Mouse (Mus musculus): ENCODE data around the gene Ap5b1. TPM values are rescaled to one million over a fixed set of nuclear protein-coding genes. Genes with fewer than 3 reads are reported as not detected.

The Ap5b1 gene
- total RNA-seq, 1 experiment from 2014 or later: 16.1 TPM

DNA sequence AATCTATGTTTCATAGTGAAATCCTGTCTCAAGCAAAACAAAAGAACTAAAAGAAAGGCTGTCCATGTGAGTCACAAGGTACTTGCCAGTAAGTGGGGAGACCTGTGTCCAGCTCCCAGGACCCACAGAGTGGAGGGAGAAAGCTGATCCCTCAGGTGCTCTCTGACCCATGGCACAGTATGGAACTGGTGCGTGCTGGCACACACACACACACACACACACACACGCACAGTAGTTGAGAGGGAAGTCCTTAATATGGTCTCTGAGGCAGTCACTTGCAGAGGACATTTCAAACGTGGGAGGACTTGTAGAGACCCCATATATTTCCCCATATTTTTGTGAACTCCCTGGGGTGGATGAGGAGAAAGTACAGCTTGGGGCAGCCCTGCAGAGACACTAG lies 5.9 kb upstream of the Ap5b1 start:
- no peak for ATAC-seq (replicated peaks; ENCODE audit: insufficient number of reproducible peaks, low FRiP score, low TSS enrichment, poor library complexity, severe bottlenecking)

DNA sequence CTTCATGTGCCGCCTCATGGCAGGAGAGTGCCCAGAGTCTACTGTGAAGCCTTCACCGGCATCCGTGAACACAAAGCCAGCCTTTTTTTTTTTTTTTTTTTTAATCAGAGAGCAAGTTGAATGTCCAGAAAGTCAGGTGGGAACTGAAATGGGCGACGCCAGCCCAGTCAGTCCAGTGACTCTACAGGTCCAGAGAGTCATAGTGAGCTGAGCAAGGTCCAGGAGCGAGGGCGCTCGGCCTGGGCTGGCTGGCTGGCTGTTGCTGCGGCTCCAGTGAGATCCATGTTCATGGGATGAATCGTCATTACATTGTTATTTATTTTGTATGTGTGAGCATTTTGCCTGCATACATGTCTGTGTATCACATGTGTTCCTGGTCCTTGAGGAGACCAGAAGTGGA lies 5.0 kb upstream of the Ap5b1 start:
- no peak for ATAC-seq (replicated peaks; ENCODE audit: insufficient number of reproducible peaks, low FRiP score, low TSS enrichment, poor library complexity, severe bottlenecking)

DNA sequence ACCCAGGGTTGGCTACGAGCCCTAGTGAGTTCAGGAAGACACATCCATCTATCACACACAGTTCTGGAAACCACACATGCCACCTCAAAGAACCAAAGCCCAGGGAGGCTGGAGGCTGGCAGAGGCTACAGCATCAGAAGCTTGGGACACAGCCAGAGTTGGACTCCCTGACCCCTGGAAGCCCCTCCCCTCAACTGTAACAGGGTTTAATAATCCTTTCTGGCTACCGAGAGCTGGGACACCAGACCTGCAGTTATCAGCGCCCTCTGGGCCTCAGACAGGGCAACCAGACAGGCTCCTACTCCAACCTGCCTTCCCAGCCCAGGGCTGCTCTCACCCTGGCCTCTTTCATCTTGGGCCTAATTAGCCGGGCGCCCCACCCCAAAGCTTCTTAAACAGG lies 1.5 kb upstream of the Ap5b1 start:
- no peak for ATAC-seq (replicated peaks; ENCODE audit: insufficient number of reproducible peaks, low FRiP score, low TSS enrichment, poor library complexity, severe bottlenecking)

DNA sequence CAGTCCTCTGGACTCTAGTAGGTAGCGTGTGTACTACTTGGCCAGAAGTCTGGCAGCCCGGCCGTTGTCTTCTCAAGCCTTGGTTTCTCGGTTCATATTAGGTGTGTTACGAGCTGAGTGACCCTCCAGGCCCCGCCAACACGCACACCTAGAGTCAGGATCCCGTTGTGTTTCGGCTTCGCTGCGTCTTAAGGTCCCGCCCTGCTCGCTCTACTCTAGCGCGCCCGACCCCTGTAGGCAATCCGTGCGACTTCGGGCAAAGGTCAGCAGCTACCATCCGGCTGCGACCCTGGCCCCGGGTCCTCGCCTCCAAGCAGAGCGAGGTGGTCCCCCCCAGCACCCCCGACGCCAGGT lies 668 bp upstream of the Ap5b1 start:
- no peak for ATAC-seq (replicated peaks; ENCODE audit: insufficient number of reproducible peaks, low FRiP score, low TSS enrichment, poor library complexity, severe bottlenecking)

DNA sequence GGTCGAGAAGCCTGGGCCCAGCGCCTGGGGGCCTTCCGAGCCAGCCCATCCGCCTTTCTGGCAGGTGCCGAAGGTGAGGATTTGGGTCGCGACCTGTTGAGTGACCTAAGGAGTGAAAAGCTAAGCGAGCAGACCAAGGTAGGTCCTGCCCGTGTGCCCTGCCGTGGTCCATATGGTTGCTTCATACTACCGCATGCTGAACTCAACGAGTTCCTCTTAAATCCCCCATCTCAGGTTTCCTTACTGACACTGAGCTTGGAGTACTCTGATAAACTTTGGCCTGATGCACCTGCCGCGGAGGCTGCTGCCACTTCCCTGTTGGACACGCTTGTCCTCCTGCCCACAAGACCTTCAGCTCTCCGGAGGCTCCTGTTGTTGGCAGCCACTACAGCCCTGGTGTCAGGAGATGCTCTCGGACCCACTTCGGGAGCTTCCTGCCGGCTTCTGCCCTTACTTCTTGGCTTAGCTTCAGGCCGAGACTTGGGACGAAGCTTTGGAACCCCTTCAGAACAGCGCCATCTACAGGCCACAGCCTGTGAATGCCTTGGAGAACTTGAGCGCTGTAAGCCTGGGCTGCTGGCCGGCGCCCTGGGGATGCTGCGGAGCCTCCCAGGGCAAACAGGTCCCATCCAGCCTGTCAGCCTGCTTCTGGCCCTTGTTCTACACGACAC lies 780 bp downstream of the Ap5b1 start:
- peak; percentile 29; the same call in 1 of the 2 replicates for ATAC-seq (replicated peaks; ENCODE audit: insufficient number of reproducible peaks, low FRiP score, low TSS enrichment, poor library complexity, severe bottlenecking)

DNA sequence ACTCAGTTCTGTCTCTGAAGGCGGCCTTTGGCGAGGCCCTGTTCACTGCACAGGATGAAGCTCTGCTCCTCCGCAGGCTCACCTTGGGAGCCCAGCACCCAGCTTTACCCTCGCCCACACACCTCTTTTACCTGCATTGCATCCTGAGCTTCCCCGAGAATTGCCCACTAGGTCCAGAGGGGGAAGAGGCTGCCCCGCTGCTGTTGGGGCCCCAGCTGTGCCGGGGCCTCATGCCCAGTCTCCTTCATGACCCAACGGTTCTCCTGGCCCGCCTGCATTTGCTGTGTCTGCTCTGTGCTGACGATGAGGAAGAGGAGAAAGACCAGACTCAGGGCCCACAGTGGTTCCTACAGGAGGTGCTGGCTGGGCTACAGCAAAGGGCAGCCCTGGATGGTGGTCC lies 1.7 kb downstream of the Ap5b1 start:
- no peak for ATAC-seq (replicated peaks; ENCODE audit: insufficient number of reproducible peaks, low FRiP score, low TSS enrichment, poor library complexity, severe bottlenecking)

DNA sequence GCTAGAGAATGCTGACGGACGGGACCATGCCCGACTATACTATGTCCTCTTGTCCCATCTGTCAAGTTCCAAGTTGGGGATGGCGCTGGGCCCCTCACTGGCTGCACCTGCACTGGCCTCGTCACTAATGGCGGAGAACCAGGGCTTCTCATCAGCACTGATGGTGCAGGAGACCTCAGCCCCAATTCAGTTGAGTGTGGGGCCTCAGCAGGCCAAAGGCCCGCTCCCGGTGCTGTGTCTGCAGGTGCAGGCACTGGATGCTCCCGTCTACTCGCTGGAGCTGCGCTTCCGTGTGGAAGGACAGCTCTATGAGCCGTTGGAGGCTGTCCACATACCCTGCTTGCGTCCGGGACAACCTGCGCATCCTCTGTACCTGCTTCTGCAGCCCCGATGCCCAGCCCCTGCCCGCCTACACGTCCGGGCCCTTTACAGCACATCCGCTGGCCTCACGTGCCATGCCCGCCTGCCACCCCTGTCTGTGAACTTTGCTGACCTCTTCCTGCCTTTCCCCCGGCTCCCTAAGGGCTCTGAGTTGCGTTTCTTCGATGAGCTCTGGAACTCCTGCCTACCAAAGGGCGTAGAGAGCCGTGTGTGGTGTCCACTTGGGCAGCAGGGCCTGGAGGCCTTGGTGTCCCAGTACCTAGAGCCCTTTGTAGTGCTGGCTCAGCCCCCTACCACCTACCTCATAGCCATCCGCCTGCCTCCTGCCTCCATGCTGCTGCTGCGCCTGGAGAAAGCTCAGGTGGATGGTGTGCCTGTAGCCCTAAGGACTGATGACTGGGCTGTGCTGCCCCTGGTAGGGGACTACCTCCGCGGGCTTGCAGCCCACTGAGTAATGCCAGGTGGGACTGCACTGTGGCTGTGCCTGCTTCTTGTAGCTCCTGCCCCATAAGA lies 2.8 kb downstream of the Ap5b1 start:
- ATAC-seq (replicated peaks; ENCODE audit: insufficient number of reproducible peaks, low FRiP score, low TSS enrichment, poor library complexity, severe bottlenecking): no peak

DNA sequence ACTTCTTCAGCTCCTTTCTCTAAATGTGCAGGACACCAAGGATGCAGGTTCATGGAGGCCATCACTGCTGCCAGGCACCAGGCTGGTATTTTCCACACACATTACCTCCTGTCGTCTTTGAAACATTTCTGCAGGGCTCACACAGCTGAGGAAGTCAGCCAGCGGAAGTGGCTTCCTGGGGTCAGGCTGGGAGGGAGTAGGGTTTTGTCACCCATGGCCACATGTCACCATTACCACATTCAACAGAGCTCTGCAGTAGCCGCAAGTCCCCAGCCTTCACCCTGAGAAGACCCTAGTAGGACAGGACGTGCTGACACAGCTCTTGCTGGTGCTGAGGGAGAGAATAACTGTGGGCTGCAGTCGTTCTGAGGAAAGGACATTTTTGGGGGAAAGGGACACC lies 4.0 kb downstream of the Ap5b1 start:
- peak; percentile 64 for ATAC-seq (replicated peaks; ENCODE audit: insufficient number of reproducible peaks, low FRiP score, low TSS enrichment, poor library complexity, severe bottlenecking)

DNA sequence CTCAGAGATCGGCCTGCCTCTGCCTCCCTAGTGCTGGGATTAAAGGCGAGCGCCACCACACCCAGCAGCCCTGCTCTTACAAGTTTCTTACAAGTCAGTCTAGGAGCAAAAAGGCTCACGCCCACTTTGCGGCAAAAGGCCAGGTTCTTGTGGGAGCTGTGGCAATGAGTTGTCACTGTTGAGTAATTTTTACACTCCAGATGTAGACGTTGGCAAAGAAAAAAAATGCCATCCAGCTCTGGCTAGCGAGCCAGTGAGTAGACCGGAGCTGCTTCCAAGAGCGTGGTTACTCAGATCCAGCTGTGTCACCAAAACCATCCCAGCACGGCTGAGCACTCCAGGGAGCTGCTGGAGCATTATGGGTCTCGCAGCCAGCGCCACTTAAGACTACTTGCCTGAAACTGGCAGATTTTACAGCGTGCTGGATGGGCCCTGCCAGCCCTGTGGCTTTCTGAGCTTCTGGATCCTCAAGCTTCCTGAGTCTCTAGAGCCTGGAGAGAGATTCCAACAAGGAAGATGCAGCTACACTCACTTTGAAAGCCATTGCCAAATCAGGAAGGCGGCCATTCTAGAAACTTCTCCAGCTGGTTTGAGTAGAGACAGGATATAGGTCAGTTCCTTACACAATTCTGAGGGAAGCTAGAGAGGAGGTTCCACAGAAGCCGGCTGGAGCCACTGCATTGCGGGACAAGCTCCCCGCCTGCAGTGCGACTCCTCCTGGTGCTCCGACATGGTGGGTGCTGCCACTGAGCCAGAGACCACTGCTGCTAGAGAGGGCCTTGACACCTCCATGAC lies 4.7 kb downstream of the Ap5b1 start:
- peak; percentile 20; the same call in 1 of the 2 replicates for ATAC-seq (replicated peaks; ENCODE audit: insufficient number of reproducible peaks, low FRiP score, low TSS enrichment, poor library complexity, severe bottlenecking)

DNA sequence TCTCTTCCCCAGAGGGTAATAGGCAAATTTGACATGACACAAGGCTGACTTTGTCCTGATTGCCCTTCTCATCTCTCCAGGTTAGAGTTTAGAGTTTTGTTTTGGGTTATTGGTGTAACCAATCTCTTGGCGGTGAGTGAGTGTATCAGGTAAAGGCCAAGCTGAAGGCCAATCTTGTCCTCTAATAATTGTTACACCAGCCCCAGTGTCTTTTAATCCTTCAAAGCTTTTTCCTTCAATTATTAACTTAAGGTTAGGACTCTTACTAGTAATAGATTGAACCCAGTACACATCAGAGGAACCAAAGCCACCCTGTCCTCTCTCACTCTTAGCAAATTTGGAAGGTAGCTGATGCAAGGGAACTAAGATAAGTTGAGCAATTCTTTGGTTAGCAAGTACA lies 7.5 kb downstream of the Ap5b1 start:
- no peak for ATAC-seq (replicated peaks; ENCODE audit: insufficient number of reproducible peaks, low FRiP score, low TSS enrichment, poor library complexity, severe bottlenecking)

DNA sequence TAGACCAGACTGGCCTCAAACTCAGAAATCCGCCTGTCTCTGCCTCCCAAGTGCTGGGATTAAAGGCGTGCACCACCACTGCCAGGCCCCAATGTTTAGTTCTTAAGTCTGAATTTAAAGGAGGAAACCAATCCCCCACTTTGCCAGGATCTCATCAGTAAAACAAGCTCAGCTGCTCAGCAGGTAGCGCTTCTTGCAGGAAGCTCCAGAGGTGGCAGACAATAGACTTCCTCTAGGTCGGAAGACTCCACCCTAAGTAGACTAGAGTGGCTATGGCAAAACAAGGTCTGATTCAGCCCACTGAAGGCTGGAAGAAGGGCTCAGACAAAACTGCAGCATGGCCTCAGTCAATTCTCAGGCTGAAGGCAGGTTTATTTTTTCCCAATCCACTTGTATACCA lies 12.1 kb downstream of the Ap5b1 start:
- ATAC-seq (replicated peaks; ENCODE audit: insufficient number of reproducible peaks, low FRiP score, low TSS enrichment, poor library complexity, severe bottlenecking): no peak

DNA sequence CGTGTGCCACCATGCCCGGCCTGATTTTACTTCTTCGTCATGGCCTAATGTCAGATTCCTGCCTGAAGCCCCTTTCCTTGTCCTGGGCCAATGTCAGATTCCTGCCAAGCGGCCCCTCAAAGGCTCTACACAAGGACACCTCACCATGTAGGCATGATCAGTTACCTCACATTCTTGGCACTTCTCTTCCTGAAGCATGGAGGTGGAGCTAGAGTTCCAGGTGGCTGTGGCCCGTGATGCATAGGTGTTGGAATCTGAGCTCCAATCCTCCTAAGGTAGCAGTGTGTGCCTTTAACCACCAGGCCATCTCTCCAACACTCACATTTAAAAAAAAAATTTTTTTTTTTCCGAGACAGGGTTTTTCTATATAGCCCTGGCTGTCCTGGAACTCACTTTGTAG lies 13.0 kb downstream of the Ap5b1 start:
- ATAC-seq (replicated peaks; ENCODE audit: insufficient number of reproducible peaks, low FRiP score, low TSS enrichment, poor library complexity, severe bottlenecking): no peak

DNA sequence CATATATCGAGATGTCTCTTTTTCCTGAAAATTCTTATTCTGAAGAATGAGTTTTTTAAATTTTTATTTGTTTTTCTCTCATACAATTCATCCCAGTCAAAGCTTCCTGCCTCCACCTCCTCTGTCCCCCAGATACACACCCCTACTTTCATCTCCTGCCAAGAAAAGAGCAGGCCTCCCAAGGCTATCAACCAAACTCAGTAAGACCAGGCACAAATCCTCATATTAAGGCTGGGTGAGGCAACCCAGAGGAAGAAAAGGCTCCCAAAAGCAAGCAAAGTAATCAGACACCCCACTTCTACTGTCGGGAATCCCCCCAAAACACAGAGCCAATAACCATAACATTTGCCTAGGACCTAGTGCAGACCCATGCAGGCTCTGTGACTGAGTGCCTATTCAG lies 14.2 kb downstream of the Ap5b1 start:
- ATAC-seq (replicated peaks; ENCODE audit: insufficient number of reproducible peaks, low FRiP score, low TSS enrichment, poor library complexity, severe bottlenecking): no peak

DNA sequence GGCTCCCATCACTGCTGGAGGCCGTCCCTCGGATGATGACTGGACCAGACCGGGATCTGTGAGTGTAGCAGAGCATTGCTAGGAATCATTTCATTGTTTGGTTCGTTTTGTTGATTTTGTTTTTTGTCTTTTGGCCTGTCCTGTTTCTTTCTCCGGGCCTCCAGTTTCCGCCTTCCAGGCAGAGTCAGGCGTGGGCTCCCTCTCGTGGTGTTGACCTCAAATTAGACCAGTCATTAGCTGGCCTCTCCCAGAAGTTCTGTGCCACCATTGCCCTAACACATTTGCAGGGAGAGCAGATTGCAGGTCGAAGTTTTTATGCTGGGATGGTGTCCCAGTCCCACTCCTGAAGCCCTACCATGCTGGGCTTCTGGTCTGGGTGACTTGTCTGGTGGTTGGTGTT lies 21.3 kb downstream of the Ap5b1 start:
- no peak for ATAC-seq (replicated peaks; ENCODE audit: insufficient number of reproducible peaks, low FRiP score, low TSS enrichment, poor library complexity, severe bottlenecking)

DNA sequence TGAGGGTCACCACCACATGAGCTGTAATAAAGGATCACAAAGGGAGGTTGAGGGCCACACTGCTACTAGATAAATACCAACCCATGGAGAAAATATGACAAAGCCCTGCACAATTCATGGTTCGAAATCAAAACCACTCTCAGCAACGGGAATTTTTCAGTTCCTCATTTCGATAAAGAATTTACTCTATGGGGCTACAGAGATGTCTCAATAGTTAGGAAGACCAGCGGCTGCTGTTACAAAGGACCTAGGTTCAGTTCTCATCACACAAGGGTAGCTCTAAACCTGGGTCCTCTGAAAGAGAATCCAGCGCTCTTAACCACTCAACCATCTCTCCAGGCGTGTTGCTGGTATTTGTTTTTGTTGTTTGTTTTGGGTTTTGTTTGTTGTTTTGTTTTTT lies 24.1 kb downstream of the Ap5b1 start:
- peak; percentile 50; the same call in 1 of the 2 replicates for ATAC-seq (replicated peaks; ENCODE audit: insufficient number of reproducible peaks, low FRiP score, low TSS enrichment, poor library complexity, severe bottlenecking)

DNA sequence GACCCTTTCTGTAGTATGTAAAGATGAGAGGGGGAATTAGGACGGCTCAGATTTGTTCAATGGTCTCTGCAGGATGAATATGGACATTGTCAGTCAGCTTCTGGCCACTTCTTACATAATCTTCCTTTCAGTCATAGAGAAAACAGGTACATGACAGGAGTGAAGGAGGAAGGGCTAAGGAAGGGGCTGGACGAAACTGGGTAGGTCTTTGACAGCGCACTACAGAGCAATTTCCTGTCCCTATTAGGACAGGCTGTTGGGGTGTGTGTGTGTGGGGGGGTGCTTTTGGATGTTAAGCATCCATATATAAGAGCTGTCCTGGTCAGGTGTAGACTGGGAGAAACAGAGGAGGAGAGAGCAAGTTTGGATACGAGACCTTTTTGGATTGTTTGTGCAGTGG lies 31.4 kb downstream of the Ap5b1 start:
- ATAC-seq (replicated peaks; ENCODE audit: insufficient number of reproducible peaks, low FRiP score, low TSS enrichment, poor library complexity, severe bottlenecking): no peak

DNA sequence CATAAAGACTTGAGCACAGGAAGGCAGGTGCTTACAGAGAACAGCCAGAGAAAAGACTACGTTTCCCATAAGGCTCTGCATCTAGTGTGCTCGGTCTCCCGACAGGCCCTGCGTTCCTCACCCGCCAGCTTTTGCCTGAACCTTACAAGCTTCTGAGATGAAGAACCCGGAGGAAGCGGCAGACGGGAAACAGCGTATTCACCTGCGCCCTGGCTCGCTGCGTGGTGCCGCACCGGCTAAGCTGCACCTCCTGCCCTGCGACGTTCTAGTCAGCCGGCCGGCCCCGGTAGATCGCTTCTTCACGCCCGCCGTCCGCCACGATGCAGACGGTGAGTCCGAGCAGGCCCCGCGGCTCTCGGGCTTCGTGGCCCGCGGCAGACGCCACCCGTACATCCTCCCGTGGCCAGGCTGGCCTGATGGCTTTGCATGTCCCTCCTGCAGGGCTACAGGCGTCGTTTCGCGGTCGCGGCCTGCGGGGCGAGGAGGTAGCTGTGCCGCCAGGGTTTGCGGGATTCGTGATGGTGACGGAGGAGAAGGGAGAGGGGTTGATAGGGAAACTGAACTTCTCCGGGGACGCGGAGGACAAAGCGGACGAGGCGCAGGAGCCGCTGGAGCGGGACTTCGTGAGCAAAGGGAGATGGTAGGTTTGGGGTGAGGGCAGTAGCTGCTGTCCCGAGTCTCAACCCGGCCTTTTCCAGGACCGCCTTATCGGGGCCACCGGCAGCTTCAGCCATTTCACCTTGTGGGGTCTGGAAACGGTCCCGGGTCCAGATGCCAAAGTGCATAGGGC lies 34.1 kb downstream of the Ap5b1 start, which contains the start of gene Rnaseh2c:
Gene Rnaseh2c, plus strand, starts transcription at position 122 of the 790 bp plus-strand sequence.
- ATAC-seq (replicated peaks; ENCODE audit: insufficient number of reproducible peaks, low FRiP score, low TSS enrichment, poor library complexity, severe bottlenecking): peak; percentile 82

DNA sequence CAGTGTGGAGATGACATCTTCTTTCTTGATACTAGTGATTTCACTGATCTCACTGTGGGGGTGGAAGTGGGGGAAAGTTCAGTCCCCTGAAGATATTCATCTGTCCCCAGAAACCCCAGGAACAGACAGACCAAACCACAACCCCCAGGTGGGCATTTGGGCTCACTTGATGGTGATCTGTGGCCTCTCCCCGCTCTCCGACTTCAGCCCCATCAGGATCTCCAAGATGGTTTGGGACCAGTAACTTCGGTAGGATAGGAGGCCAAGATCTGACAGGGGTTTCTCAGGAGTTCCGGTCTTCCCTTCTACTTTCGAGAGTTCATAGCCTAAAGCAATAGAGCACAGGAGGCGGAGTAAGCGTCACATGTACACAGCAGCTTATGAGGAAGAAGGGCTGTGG lies 35.8 kb downstream of the Ap5b1 start:
- no peak for ATAC-seq (replicated peaks; ENCODE audit: insufficient number of reproducible peaks, low FRiP score, low TSS enrichment, poor library complexity, severe bottlenecking)

DNA sequence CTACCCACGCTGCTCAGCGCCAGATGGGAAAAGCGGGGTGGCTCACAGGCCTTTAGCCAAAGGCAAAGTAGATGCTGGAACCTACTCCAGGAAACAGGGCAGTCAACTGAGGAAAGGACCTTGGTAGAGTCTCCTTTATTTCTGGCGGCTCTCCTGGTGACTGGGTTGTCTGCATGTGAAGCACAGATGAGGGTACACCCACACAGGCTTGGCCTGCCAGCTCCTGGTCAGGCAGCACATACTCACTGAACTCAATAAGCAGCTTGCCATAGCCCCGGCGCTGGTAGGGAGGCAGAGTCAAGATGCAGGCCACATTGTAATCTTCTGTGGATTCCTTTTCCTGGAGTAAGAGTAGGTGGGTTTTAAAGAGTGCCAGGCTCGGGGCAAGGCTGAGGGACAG lies 37.3 kb downstream of the Ap5b1 start:
- no peak for ATAC-seq (replicated peaks; ENCODE audit: insufficient number of reproducible peaks, low FRiP score, low TSS enrichment, poor library complexity, severe bottlenecking)
